Mouse (Mus musculus): ENCODE results near the gene Baiap2. TPM values are rescaled to one million over a fixed set of nuclear protein-coding genes. Genes with fewer than 3 reads are reported as not detected.

Gene Baiap2
- total and polyA plus RNA-seq, 3 experiments, result 3.4 to 6.7 (median 6.1) TPM

DNA sequence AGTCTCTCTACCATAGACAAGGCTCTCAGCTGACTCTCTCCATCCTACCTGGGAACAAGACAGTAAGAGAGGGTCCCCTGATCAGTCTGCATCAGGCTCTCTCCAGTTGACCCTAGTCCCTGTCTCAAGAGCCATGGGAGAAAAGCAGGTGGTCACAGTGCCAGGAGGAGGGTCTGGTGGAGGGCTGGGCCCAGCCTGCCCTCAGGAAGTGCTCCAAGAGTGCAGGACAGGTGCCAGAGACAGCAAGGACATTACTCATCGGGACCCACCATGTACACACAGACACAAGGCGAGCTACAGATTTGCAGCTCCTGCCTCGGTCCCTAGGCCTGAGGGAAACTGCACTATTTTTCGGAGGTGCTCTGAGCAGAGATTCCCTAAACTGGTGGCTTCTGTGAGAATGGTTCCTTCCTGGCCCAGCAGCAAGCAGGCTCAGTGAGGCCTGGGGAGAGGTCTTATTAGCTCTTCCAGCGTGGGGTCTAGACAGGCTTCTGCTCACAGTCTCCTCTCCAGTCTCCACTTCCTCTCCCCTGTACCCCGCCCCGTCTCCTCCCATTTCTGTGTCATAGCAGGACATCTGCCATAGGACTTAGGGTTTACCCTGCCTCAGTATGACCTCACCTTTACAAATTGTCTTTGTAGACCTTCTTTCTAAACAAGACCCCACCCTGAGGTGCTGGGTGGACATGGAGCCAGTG lies 99.7 kb downstream of the Baiap2 start:
- dilution Hi-C loops (cut with MboI; ENCODE audit: extremely low pct_ligation_motif_present, extremely low pct_unique_long_range_greater_than_20kb, low sequenced_read_pairs), result no loop called here
- TF ChIP-seq ZMIZ1 (IDR thresholded peaks at IDR 0.05; ENCODE audit: low read depth, low read length), result no peak
- no peak for TF ChIP-seq EP300 (IDR thresholded peaks at IDR 0.05; ENCODE audit: low read length)
- no peak for TF ChIP-seq ELF1 (IDR thresholded peaks at IDR 0.05; ENCODE audit: low read depth, low read length)
- no peak for TF ChIP-seq RAD21 (IDR thresholded peaks at IDR 0.05; ENCODE audit: low read depth, low read length)
- no peak for TF ChIP-seq PAX5 (IDR thresholded peaks at IDR 0.05; ENCODE audit: low read length)
- no peak for TF ChIP-seq JUND (conservative IDR thresholded peaks at IDR 0.05; ENCODE audit: low read depth, low read length)
- no peak for TF ChIP-seq ZNF384 (IDR thresholded peaks at IDR 0.05; ENCODE audit: low read depth, low read length)
- no peak for TF ChIP-seq MEF2A (IDR thresholded peaks at IDR 0.05; ENCODE audit: borderline replicate concordance, low read depth, low read length)
- TF ChIP-seq MYC (IDR thresholded peaks at IDR 0.05; ENCODE audit: low read depth, low read length), result no peak
- TF ChIP-seq TCF12 (IDR thresholded peaks at IDR 0.05; ENCODE audit: low read depth, low read length), result no peak
- TF ChIP-seq E2F4 (IDR thresholded peaks at IDR 0.05; ENCODE audit: insufficient replicate concordance, low read depth, low read length), result no peak
- no peak for TF ChIP-seq HCFC1 (IDR thresholded peaks at IDR 0.05; ENCODE audit: low read depth, low read length)
- TF ChIP-seq ZKSCAN1 (IDR thresholded peaks at IDR 0.05; ENCODE audit: borderline replicate concordance, low read depth, low read length), result no peak
- no peak for TF ChIP-seq NELFE (IDR thresholded peaks at IDR 0.05; ENCODE audit: low read depth, low read length)
- no peak for TF ChIP-seq MAX (IDR thresholded peaks at IDR 0.05; ENCODE audit: low read length)
- TF ChIP-seq UBTF (IDR thresholded peaks at IDR 0.05; ENCODE audit: low read depth, low read length), result no peak
- no peak for TF ChIP-seq JUN (IDR thresholded peaks at IDR 0.05; ENCODE audit: insufficient read depth, low read depth, low read length)
- TF ChIP-seq RCOR1 (conservative IDR thresholded peaks at IDR 0.05; ENCODE audit: low read depth, low read length), result no peak
- TF ChIP-seq POLR2AphosphoS2 (IDR thresholded peaks at IDR 0.05; ENCODE audit: low read depth, low read length), result no peak
- no peak for TF ChIP-seq MAFK (IDR thresholded peaks at IDR 0.05; ENCODE audit: insufficient replicate concordance, low read length)
- no peak for DNase-seq (ENCODE audit: extremely low read depth)
- Histone ChIP-seq H3K27me3 (replicated peaks) (peaks cover 35% of the 10 kb centered on the region), H3K4me3 (replicated peaks in 1 of 3; ENCODE audit: low read depth in 2 of 3, low read length in 2 of 3, poor library complexity in 1 of 3) (no peak overlapping the region), H3K4me1 (ENCODE audit: control insufficient read depth in 1 of 2, insufficient read depth in 2 of 2) (peaks cover 3 to 19% of the 10 kb centered on the region in 2 experiments; a peak in 2 of 4 replicates), H3K4me2 (ENCODE audit: insufficient read depth, low read depth, poor library complexity, severe bottlenecking) (no peak overlapping the region), H3K9me3 (replicated peaks; ENCODE audit: low read length) (no peaks in the 10 kb centered on the region), H3K9ac (ENCODE audit: insufficient read depth, low read depth) (no peak overlapping the region), H3K27ac (ENCODE audit: insufficient read depth, low read depth) (no peak overlapping the region), H3K36me3 (replicated peaks in 1 of 2; ENCODE audit: control insufficient read depth in 1 of 2, insufficient read depth in 1 of 2, low read length in 1 of 2) (no peaks in the 10 kb centered on the region), H3K79me2 (replicated peaks; ENCODE audit: control insufficient read depth, extremely low read depth, insufficient read depth, poor library complexity, severe bottlenecking) (no peaks in the 10 kb centered on the region)
- in situ Hi-C loops (cut with MboI; ENCODE audit: low pct_ligation_motif_present, low pct_unique_long_range_greater_than_20kb, low sequenced_read_pairs), result no loop called here

DNA sequence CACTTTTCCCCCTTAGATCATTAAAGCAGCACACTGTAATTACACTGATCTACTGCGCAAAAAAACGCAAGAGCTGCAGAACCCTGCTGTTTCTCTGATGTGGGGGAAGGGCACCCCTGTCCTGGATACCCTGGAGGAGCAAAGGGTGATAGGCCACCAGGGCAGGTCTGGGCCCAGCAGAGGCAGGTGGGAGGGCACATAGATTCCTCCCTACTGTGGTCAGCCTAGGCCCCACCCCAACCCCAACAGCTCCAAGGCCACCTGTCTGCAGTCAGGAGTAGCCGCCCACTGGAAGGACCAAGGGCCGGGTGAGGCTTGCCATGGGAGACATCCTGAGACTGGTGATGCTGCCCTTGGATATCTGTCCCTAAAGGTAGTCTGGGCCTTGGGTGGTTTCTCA lies 102.8 kb downstream of the Baiap2 start:
- in situ Hi-C loops (cut with MboI; ENCODE audit: low pct_ligation_motif_present, low pct_unique_long_range_greater_than_20kb, low sequenced_read_pairs) (no loop called here), dilution Hi-C loops (cut with MboI; ENCODE audit: extremely low pct_ligation_motif_present, extremely low pct_unique_long_range_greater_than_20kb, low sequenced_read_pairs) (no loop called here)
- H3K27ac ChIP-seq (ENCODE audit: insufficient read depth, low read depth), result no peak overlapping the region
- H3K79me2 ChIP-seq (replicated peaks; ENCODE audit: control insufficient read depth, extremely low read depth, insufficient read depth, poor library complexity, severe bottlenecking), result no peaks in the 10 kb centered on the region
- DNase-seq (ENCODE audit: extremely low read depth), result no peak
- H3K4me2 ChIP-seq (ENCODE audit: insufficient read depth, low read depth, poor library complexity, severe bottlenecking), result no peak overlapping the region
- H3K4me1 ChIP-seq (ENCODE audit: control insufficient read depth in 1 of 2, insufficient read depth in 2 of 2), result peaks cover 3 to 19% of the 10 kb centered on the region in 2 experiments; a peak in 2 of 4 replicates
- no peaks in the 10 kb centered on the region for H3K9me3 ChIP-seq (replicated peaks; ENCODE audit: low read length)
- no peaks in the 10 kb centered on the region for H3K36me3 ChIP-seq (replicated peaks in 1 of 2; ENCODE audit: control insufficient read depth in 1 of 2, insufficient read depth in 1 of 2, low read length in 1 of 2)
- TF ChIP-seq EP300 (IDR thresholded peaks at IDR 0.05; ENCODE audit: low read length), result no peak
- TF ChIP-seq MAFK (IDR thresholded peaks at IDR 0.05; ENCODE audit: insufficient replicate concordance, low read length), result no peak
- TF ChIP-seq RAD21 (IDR thresholded peaks at IDR 0.05; ENCODE audit: low read depth, low read length), result no peak
- no peak for TF ChIP-seq ZC3H11A (IDR thresholded peaks at IDR 0.05; ENCODE audit: low read depth, low read length)
- TF ChIP-seq ELF1 (IDR thresholded peaks at IDR 0.05; ENCODE audit: low read depth, low read length), result no peak
- TF ChIP-seq GABPA (IDR thresholded peaks at IDR 0.05; ENCODE audit: insufficient replicate concordance, low read depth, low read length), result no peak
- no peak for TF ChIP-seq ZMIZ1 (IDR thresholded peaks at IDR 0.05; ENCODE audit: low read depth, low read length)
- no peak for TF ChIP-seq USF1 (IDR thresholded peaks at IDR 0.05; ENCODE audit: low read depth, low read length)
- TF ChIP-seq ZKSCAN1 (IDR thresholded peaks at IDR 0.05; ENCODE audit: borderline replicate concordance, low read depth, low read length), result no peak
- TF ChIP-seq HCFC1 (IDR thresholded peaks at IDR 0.05; ENCODE audit: low read depth, low read length), result no peak
- no peak for TF ChIP-seq PAX5 (IDR thresholded peaks at IDR 0.05; ENCODE audit: low read length)
- no peak overlapping the region for H3K9ac ChIP-seq (ENCODE audit: insufficient read depth, low read depth)
- no peak overlapping the region for H3K4me3 ChIP-seq (replicated peaks in 1 of 3; ENCODE audit: low read depth in 2 of 3, low read length in 2 of 3, poor library complexity in 1 of 3)
- peaks cover 27% of the 10 kb centered on the region for H3K27me3 ChIP-seq (replicated peaks)

Measured in CH12.LX (cell line).